Mouse (Mus musculus): ENCODE measurements around the gene Ankrd23. TPM values are rescaled to one million over a fixed set of nuclear protein-coding genes. Genes with fewer than 3 reads are reported as not detected.

Ankrd23 gene
- polyA plus RNA-seq, 1 experiment from 2014 or later: 2.0 TPM

DNA sequence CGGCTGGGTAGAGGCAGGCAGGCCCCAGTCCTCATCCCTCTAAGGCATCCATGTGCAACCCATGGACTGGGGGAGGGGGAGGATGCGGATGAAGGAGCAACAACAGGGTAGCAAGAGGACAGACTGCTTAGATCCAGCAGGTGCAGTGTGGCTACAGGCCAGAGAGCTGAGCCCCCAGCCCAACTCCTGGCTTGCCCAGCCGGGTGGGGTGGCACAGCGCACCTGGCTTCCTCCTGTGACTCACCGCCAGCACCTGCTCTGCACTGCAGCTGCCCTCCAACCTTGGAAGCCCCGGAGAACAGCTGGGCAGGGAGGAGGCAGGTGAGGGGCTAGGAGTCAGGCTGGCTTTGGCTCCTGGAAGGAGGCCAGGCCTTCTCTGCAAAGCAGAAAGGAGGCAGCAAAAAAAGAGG, 43.3 kb upstream of the Ankrd23 start:
- no peaks in the 10 kb centered on the region for H3K36me3 ChIP-seq (replicated peaks; ENCODE audit: insufficient read depth, low read length)
- no peak; the same call in 1 of the 2 replicates for ATAC-seq
- no peaks in the 10 kb centered on the region for H3K9me3 ChIP-seq (ENCODE audit: low read length)
- H3K27ac ChIP-seq (ENCODE audit: low read depth): 0 out of 2 replicates have a peak overlapping the region, but pooled peaks have one; percentile 57
- H3K4me2 ChIP-seq (ENCODE audit: low read depth, low read length): peak overlapping the region; percentile 65
- DNase-seq: no peak
- WGBS (ENCODE audit: insufficient replicate concordance): 57% methylated on average over 6 of the region's 6 CpGs
- H3K4me3 ChIP-seq (ENCODE audit: low read depth, low read length): no peak overlapping the region
- H3K9ac ChIP-seq (replicated peaks): no peak overlapping the region; the same call in 1 of the 2 replicates
- 0 out of 2 replicates have a peak, but pooled peaks cover 2% of the 10 kb centered on the region for H3K27me3 ChIP-seq (ENCODE audit: insufficient read depth, low read length)
- TF ChIP-seq CTCF (IDR thresholded peaks at IDR 0.05; ENCODE audit: low read depth) (no peak), EP300 (IDR thresholded peaks at IDR 0.05; ENCODE audit: low read depth) (no peak)
- peaks cover 22% of the 10 kb centered on the region for H3K4me1 ChIP-seq (ENCODE audit: insufficient read depth)

DNA sequence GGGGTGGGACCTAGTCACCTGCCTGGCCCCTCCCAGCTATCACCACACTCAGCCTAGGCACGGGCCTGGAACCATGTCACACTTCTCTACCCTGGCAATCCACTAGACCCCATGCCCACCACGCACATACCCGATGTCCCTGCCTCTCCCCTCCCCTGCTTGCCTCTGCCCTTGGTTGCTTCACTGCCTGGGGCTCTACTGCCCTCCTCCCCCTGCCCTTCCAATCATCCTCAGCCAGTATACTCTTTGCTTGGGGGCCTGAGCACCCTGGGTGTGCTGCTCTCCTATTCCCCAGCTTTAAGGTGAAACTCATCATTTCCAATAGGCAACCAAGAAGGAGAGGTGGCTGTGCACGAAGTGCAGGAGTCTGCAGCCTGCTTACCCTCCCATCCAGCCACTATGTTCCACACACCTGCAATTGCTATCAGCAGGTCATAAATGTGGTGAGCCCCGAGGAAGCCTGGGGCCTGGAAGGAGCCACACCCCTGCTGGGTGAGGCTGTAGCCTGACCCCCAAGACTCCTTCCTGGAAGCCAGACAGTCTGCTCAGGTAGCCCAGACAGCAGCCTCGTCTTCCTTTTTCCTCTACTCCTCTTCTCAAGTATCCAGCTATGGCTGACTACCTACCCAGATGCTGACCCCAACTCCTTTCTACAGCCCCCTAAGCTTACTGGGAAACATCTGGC, 40.5 kb upstream of the Ankrd23 start:
- Histone ChIP-seq H3K27me3 (ENCODE audit: insufficient read depth, low read length) (0 out of 2 replicates have a peak, but pooled peaks cover 2% of the 10 kb centered on the region), H3K4me2 (ENCODE audit: low read depth, low read length) (no peak overlapping the region), H3K4me1 (ENCODE audit: insufficient read depth) (peaks cover 22% of the 10 kb centered on the region), H3K36me3 (replicated peaks; ENCODE audit: insufficient read depth, low read length) (no peaks in the 10 kb centered on the region), H3K9me3 (ENCODE audit: low read length) (no peaks in the 10 kb centered on the region), H3K27ac (ENCODE audit: low read depth) (no peak overlapping the region), H3K9ac (replicated peaks) (no peak overlapping the region), H3K4me3 (ENCODE audit: low read depth, low read length) (no peak overlapping the region)
- ATAC-seq (no peak), DNase-seq (no peak)
- WGBS (ENCODE audit: insufficient replicate concordance): 67% methylated on average over 6 of the region's 6 CpGs
- TF ChIP-seq CTCF (IDR thresholded peaks at IDR 0.05; ENCODE audit: low read depth) (no peak), EP300 (IDR thresholded peaks at IDR 0.05; ENCODE audit: low read depth) (no peak)

DNA sequence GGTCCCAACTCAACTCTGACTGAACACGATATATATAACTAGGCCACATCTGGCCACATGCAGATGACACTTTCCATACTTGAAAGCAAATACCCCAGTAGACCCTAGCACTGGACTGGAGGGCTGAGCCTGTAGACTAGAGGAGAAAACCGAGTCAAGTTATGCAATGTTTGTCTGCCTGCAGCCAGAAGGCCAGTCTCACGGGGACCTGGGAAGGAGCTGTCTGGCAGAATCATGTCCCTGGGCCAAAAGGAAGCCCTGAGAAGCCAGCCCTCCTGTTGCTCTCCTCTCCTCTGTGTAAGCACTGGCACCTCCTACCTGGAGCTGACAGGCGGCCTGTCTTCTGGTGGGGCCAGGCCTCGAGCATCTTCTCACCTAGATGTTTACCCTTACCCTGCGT, 38.7 kb upstream of the Ankrd23 start:
- no peak for DNase-seq
- 0 out of 2 replicates have a peak, but pooled peaks cover 2% of the 10 kb centered on the region for H3K27me3 ChIP-seq (ENCODE audit: insufficient read depth, low read length)
- TF ChIP-seq EP300 (IDR thresholded peaks at IDR 0.05; ENCODE audit: low read depth) (no peak), CTCF (IDR thresholded peaks at IDR 0.05; ENCODE audit: low read depth) (no peak)
- ATAC-seq: no peak
- H3K9me3 ChIP-seq (ENCODE audit: low read length): no peaks in the 10 kb centered on the region
- H3K36me3 ChIP-seq (replicated peaks; ENCODE audit: insufficient read depth, low read length): no peaks in the 10 kb centered on the region
- no peak overlapping the region for H3K4me2 ChIP-seq (ENCODE audit: low read depth, low read length)
- no peak overlapping the region for H3K9ac ChIP-seq (replicated peaks)
- H3K4me1 ChIP-seq (ENCODE audit: insufficient read depth): peaks cover 20% of the 10 kb centered on the region
- no peak overlapping the region for H3K27ac ChIP-seq (ENCODE audit: low read depth)
- 58% methylated on average over 6 of the region's 6 CpGs for WGBS (ENCODE audit: insufficient replicate concordance)
- no peak overlapping the region for H3K4me3 ChIP-seq (ENCODE audit: low read depth, low read length)

DNA sequence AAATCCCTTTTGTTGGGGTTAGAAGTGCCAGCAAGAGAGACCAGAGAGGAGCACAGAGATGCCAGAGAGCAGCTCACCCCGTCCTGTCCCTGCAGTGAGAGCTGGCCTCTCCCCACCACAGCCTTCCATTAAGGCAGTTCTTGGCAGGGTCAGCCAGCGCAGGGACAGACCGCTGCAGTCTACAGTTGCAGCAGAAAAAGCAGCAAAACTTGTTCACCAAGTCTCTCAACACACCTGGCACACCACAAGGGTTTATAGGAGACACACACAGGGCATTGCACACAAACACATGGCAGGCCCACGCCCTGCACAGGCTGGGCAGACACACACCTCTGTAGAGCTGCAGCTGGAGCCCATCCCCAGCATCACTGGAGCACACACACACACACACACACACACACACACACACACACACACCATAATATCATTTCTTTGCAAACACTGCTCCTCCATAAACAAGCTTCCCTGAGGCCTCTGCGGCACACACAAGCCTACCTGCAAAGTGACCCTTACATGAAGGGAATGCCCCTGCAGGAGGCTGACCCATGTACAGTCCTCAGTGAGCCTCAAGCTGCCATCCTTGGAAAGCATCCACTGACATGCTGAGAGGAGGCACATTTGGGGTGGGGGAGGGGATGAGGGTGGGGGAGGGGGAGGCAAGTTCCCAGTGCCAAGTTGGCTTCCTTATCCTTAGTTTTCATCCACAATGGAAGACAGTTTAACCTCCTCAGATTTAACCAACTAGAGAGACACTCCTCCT, 37.7 kb upstream of the Ankrd23 start:
- Histone ChIP-seq H3K27me3 (ENCODE audit: insufficient read depth, low read length) (0 out of 2 replicates have a peak, but pooled peaks cover 2% of the 10 kb centered on the region), H3K4me2 (ENCODE audit: low read depth, low read length) (no peak overlapping the region), H3K9ac (replicated peaks) (no peak overlapping the region), H3K4me3 (ENCODE audit: low read depth, low read length) (no peak overlapping the region), H3K9me3 (ENCODE audit: low read length) (no peaks in the 10 kb centered on the region), H3K4me1 (ENCODE audit: insufficient read depth) (peaks cover 16% of the 10 kb centered on the region), H3K27ac (ENCODE audit: low read depth) (peak overlapping the region; percentile 44; the same call in 1 of the 2 replicates), H3K36me3 (replicated peaks; ENCODE audit: insufficient read depth, low read length) (no peaks in the 10 kb centered on the region)
- TF ChIP-seq EP300 (IDR thresholded peaks at IDR 0.05; ENCODE audit: low read depth) (no peak), CTCF (IDR thresholded peaks at IDR 0.05; ENCODE audit: low read depth) (no peak)
- DNase-seq (no peak), ATAC-seq (no peak)
- 80% methylated on average over 5 of the region's 5 CpGs for WGBS (ENCODE audit: insufficient replicate concordance)

- Histone ChIP-seq H3K9ac (replicated peaks) (no peak overlapping the region), H3K4me3 (ENCODE audit: low read depth, low read length) (no peak overlapping the region), H3K27ac (ENCODE audit: low read depth) (peak overlapping the region; percentile 12; the same call in 1 of the 2 replicates), H3K27me3 (ENCODE audit: insufficient read depth, low read length) (0 out of 2 replicates have a peak, but pooled peaks cover 2% of the 10 kb centered on the region), H3K4me1 (ENCODE audit: insufficient read depth) (peaks cover 18% of the 10 kb centered on the region), H3K4me2 (ENCODE audit: low read depth, low read length) (no peak overlapping the region), H3K9me3 (ENCODE audit: low read length) (no peaks in the 10 kb centered on the region), H3K36me3 (replicated peaks; ENCODE audit: insufficient read depth, low read length) (no peaks in the 10 kb centered on the region)
- WGBS (ENCODE audit: insufficient replicate concordance): 79% methylated on average over 8 of the region's 8 CpGs
- no peak for ATAC-seq
- DNase-seq: no peak
- TF ChIP-seq CTCF (IDR thresholded peaks at IDR 0.05; ENCODE audit: low read depth) (no peak), EP300 (IDR thresholded peaks at IDR 0.05; ENCODE audit: low read depth) (no peak)
Observed at GRCm38 (mm10) chr1:36573524-36573923, 36.8 kb upstream of the Ankrd23 start.

- Histone ChIP-seq H3K4me1 (ENCODE audit: insufficient read depth) (peaks cover 18% of the 10 kb centered on the region), H3K4me3 (ENCODE audit: low read depth, low read length) (no peak overlapping the region), H3K27ac (ENCODE audit: low read depth) (peak overlapping the region; percentile 74; the same call in 1 of the 2 replicates), H3K27me3 (ENCODE audit: insufficient read depth, low read length) (no peaks in the 10 kb centered on the region), H3K36me3 (replicated peaks; ENCODE audit: insufficient read depth, low read length) (no peaks in the 10 kb centered on the region), H3K9ac (replicated peaks) (no peak overlapping the region), H3K4me2 (ENCODE audit: low read depth, low read length) (no peak overlapping the region), H3K9me3 (ENCODE audit: low read length) (no peaks in the 10 kb centered on the region)
- WGBS (ENCODE audit: insufficient replicate concordance): 67% methylated on average over 1 of the region's 1 CpGs
- no peak for TF ChIP-seq CTCF (IDR thresholded peaks at IDR 0.05; ENCODE audit: low read depth)
- TF ChIP-seq EP300 (IDR thresholded peaks at IDR 0.05; ENCODE audit: low read depth): no peak
- ATAC-seq (no peak), DNase-seq (no peak)
Observed at GRCm38 (mm10) chr1:36572709-36573108, 36.0 kb upstream of the Ankrd23 start.

Data from liver, postnatal 0 days (tissue).